Mouse (Mus musculus) bone marrow macrophage, adult 2 months (primary cell): ENCODE results near the gene Rab14.

Source experiments
- CTCF ChIP-seq: IDR thresholded peaks from 2 replicates; pipeline ENCODE4 v1.5.1; 2012; ENCODE audit warnings: low read depth, mild to moderate bottlenecking, low read length, moderate library complexity
- POLR2A ChIP-seq: IDR thresholded peaks from 2 replicates; pipeline ENCODE4 v1.6.1; 2012; ENCODE audit warnings: mild to moderate bottlenecking, low read depth, low read length, borderline replicate concordance

GRCm38 (mm10) chr2:35183115-35183673, 17.7 kb downstream of the Rab14 start:
- no peak for TF ChIP-seq POLR2A
- no peak for TF ChIP-seq CTCF
